Mouse (Mus musculus): ENCODE measurements around the gene Epb41l4b.

The Epb41l4b gene

DNA sequence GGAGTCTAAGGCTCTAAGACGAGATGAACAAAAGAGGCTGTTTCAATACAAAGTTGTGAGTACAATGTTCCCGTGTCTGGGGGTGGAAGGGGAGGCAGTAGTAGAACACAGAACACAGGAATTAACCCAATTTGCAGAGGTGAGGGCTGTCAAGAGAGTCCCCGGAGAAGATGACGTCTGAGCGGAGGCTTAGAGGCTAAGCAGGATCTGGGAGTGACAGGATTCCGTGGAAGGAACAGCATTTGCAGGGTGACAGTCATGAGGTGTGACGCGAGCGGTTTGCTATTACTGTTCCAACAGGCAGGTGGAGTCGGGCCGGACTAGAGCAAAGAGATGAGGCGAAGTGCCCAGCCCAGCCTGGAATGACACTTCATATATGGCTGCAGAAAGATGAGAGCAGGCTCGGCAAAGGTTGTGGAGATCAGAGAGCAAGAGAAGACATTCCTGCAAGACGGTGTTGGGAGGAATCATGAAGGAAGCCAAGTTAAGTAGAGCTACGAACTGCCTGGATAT lies 82.9 kb downstream of the Epb41l4b start:
- DNase-seq: no peak

DNA sequence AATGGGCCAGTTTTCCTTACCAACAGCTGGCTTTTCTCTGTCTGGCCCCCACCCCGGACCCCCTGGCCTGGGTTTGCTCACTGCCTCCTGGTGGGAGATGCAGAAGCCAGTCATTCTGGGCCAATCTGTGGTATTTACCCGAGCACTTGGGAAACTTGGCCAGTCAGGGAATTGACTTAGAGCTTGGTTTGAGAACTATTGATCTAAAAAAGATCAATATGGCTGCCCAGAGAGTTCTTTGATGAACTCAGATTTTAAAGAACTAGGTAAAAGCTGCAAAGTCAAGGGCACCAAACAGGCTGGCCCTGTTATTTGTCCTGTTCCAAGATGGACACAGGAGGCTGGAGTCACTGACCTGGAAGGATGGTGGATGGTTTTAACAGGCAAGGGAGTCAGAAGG lies 84.6 kb downstream of the Epb41l4b start:
- no peak for DNase-seq

DNA sequence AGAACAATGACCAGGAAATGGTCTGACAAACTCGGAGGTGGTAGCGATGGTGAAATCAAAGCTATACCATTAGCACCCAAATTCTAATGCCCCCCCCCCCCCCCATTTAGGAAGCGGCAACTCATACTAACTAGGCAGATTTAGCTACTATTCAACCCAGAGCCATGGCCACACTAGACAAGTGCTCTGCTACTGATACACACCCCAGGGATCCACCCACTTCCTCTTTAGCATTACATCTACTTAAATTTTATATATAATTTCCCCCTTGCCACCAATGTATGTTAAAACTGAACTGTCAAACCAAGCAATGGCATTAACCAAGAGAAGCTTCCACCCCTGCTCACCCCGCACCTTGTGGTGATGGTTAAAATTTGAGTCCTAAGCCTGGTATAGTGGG lies 85.6 kb downstream of the Epb41l4b start:
- DNase-seq: no peak

DNA sequence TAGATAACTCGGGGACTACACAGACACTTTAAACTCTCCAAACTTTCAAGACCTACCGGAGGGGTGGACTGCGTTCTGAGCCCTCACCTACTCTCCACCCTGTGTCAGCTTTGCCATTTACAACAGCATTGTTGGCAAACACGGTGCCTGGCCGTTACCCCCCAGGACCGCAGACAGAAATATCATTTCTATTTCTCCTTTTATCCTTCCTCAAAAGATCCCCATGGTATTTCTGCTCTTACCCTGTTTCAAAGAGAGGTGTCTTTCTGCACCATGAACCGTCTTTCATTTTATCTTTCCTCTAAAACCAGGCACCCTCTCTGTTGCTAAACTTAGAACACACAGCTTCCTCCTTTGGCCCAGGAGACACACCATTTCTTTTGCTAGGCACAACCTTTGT lies 87.6 kb downstream of the Epb41l4b start:
- peak; percentile 22 for DNase-seq

DNA sequence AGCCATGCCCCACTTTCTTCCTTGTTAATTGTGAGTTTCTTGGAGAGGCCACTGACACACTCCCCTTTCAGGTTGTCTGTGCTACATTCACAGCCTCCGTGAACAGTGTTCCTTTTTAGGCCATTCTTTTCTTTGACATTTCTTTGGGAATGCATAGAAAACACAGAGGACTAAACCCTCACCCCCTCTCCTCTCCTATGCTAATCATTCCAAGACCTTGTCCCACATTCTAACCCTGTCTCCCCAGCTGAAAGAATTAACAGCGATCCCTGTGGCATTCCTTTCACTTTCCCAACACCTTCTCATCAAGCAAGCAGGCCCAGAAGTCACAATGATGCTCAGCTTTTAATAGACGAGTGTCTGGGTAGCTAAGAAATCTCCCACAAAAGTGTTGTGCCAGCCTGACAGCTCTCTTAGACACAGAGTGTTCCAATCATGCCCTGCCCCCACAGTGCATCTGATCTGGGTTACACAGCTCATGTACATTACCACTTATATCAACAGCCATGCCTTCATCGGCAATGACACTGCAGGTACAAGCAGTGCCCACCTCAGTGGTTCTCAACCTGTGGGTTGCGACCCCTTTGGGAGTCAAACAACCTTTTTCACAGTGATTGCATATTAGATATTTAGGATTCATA lies 93.8 kb downstream of the Epb41l4b start:
- DNase-seq: no peak

DNA sequence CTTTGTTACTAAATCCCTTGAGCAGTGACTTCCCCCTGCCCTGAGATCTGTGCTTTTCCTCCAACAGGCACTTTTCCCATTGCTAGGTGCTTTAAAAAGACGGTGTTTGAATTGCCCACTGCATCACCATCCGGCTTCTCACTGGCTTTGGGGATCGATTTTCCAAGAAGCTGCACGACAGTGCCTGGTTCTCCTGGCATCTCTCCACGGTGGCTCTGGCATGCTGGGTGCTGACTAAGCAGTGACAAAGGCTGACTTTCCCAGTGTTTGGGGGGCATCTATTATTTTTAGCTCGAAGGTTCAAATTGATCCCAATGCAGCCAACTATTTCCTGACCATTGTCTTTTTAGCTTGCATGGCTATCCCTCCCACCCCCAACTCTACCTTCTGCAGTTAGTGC lies 94.7 kb downstream of the Epb41l4b start:
- DNase-seq: no peak

DNA sequence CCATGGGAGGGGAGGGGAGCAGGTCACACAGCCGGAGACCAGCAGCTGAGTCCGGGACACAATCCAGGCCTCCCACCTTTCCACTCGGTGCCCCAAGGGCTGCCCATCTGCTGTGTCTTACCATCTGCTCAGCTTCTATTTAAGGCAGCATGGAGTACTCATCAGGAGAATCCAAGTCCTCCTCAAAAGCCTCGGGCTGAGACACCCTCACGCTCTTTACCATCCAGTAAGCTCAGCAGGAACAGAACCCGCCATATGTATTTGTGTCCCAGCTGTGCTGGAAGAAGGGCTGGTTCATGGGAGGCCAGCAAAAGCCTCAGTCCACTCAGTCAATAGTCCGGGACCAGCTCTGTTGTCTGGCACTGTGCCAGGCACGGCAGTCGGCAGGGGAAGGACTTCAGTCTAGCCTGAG lies 97.1 kb downstream of the Epb41l4b start:
- no peak for DNase-seq

DNA sequence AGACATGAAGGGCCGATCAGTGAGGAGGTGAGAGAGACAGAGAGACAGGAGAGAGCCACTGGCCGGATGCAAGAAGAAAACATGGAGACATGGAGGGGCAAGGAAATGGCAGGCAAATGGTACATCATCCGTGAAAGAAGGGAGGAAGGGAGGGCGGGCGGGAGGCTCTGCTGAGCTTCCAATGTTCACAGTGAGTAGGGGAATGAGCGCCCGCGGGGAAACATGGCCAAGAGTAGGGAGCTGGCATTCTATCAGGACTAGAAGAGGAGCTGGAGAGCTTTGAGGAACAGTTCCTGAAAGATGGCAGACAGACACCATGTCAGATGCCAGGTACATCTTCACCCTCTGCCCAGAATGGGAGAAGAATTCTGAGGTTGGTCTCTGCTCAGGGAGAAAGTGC lies 99.6 kb downstream of the Epb41l4b start:
- no peak for DNase-seq

DNA sequence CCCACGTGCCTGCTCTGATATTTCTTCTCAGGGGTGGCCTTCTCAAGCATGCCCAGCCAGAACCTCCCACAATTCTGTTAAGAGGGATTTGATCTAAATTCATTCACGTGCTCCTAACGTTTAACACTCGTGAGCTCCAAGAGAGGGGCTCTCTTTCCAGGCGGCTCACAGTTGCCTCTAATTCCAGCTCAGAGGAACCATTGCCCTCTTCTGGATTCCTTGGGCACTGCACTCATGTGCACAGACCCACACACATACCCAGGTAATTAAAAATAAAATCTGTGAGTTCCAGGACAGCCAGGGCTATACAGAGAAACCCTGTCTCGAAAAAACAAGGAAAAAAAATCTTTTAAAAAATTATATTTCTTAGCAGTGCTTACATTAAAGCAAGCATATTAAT lies 101.6 kb downstream of the Epb41l4b start:
- DNase-seq: no peak

DNA sequence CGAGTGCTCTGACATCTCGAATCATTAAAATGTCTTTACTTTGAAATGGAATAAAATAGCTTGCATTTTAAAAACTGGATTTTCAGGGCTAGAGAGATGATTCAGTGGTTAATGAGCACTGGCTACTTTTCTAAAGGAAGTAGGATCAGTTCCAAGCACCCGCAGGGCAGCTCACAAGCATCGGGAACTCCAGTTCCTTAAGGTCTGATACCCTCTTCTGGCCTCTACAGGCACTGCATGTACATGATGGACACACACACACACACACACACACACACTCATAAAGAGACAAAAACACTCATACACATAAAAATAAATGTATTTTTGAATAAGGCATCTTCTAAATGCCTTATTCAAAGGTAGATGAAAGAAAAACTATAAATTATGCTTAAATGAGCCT lies 102.0 kb downstream of the Epb41l4b start:
- DNase-seq: no peak

DNA sequence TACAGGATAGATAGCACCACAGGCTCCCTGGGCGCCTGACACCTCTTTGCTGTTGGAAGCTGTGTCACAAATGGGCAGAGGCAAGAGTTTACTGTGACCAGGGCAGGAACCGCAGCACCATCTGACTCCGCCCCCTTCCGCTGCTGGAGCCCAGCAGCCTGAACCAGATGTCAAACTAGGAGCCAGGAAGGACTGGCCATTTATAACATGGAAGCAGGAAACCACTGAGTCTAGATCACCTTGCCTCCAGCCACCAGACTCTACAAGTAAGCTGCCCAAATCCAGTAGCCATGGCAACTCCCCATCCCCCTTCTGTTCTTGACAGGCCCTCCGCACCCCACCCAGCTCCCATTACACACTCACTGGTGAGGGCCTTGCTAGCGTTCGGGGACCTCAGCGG lies 102.8 kb downstream of the Epb41l4b start:
- DNase-seq: no peak

DNA sequence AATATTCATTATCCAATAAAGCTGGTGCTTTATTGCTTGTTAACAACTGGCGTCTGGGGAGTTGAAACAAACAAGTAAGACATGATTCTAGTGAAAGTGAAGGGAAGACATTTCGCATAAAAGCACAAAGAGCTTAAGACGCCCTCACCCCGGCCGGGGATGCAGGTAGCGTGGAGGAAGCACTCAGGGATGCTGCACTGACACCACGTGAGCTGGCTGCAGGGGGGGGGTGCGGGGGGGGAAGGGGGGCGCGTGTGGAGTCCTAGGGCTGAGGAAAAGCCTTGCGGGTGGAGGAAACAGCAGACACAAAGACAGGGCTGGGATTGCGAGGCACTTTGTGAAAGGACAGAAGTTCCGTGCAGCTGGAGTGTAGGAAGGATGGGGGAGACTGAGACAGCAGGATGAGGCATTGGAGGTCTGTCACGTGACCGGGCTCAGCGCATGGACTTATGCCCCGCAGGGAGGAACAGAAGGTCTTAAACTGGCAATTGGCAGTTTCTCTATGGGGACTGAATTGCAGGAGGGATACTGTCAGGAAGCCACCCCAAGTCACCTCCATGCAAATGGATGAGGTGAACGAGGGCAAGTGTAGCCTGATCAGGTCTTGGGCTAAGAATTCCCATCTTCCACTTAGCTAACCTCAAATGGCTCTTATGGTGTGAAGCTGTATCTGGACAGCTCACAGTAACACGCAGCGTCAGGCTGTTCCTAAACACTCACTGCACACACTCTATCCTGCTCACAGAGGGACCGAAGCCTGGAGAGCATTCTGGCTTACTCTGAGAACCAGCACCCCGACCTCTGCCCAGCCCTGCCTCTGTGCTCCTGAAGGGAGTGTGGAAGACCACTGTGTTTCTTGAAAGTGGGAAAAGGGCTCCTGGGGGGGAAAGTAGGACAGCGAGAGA lies 103.9 kb downstream of the Epb41l4b start:
- DNase-seq: no peak

DNA sequence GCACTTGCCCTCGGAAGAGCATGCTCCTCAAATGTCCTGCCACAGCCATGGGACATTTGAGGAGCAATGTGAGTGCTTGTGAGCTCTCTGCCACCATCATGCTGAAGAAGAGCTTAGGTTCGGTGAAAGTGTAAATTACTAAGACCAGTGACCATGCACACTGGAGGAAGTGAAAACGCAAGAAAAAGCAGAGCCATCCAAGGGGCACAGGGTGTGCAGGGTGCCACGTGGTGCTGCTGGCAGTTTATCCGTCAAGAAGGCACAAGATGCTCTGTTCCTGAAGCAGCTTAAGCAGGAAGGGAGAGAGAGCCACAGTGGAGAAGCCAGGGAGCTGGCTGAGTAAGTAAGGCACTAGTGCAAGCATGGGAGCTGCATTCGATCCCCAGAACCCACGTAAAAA lies 105.7 kb downstream of the Epb41l4b start:
- no peak for DNase-seq

DNA sequence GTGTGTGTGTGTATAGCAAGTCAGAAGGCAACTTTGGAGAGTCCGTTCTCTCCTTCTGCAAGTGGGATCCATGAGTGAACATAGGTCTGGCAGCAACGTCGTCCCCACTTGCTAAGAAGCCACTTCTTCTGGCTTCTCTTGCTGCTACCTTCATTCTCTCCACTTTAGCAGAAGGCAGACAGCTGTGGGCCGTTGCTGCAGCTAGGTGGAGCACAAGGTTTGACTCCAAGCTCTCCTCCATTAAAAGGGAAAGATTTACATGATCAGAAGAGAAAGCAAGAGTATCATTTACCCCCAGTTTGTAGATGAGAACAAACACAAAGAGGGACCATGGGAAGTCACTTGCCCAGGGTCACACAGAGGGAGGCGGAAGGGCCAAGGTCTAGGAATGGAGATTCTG lies 109.1 kb downstream of the Epb41l4b start:
- DNase-seq: no peak

DNA sequence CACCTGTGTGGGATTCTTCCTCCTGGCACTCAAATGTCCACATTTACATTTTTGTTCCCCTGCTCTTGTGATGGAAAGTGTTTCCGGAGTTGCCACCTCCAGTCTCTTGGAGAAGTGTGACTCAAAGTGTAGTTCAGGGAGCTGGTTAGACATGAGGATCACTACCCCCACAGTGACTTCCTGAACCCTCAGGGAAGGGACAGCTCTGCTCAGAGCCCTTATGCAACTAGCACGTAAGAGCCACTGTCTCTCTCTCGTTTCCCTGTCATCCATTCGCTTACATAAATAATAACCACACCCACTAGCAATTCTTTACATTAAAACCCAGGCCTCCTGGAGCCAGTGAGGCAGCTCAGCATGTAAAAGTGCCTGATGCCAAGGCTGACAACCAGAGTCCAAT lies 111.8 kb downstream of the Epb41l4b start:
- DNase-seq: no peak

DNA sequence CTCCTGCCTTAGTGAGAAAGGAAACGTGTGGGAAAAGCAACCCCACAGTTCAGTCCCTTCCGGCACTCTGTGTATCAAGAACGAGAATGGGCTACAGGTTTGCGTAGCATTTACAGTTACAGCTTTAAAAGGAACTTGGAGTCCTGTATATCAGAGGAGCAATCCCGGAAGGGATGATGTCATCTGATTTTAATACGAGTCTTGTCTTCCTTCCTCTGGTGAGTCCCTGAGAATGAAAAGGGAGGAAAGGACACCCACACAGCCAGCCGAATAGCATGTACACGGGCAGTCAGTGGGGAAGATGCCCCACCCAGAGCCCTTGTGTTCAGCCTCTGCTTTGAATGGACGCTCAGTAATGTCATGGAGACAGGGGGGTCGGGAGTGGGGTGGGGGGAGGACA lies 115.3 kb downstream of the Epb41l4b start:
- no peak for DNase-seq

DNA sequence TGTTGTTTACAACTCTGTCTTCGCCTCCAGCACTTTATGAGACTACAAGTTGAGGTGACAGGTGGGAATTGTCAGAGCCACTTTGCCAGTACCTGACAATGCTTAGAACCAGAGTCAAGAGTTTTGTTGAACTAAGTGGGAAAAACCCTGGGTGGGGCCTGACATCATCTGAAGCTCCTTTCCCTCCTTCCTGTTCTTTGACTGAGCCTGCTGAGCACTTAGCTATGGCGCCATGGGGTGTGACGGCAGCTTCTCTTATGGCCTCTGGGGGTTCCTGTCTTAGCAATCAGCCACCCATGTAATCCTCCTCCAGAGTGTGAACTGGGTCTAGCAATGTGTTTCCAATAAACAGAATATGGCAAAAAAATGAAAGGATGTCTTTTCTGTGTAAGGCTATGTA lies 119.7 kb downstream of the Epb41l4b start:
- no peak for DNase-seq

DNA sequence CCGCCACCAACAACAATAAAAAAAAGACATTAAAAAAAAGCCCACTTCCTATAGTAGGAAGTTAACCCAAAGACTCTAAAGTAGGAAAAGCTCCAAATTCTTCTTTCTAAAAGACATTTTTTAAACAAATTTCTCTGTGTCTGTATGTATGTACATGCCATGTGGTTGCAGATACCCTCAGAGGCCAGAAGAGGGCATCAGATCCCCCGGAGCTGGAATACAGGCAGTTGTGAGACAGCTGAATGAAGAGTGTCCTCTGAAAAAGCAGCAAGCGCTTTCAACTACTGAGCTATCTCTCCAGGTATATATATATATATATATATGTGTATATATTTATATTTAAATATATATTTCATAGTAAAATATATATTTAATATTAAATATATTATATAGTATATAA lies 121.9 kb downstream of the Epb41l4b start:
- DNase-seq: no peak

DNA sequence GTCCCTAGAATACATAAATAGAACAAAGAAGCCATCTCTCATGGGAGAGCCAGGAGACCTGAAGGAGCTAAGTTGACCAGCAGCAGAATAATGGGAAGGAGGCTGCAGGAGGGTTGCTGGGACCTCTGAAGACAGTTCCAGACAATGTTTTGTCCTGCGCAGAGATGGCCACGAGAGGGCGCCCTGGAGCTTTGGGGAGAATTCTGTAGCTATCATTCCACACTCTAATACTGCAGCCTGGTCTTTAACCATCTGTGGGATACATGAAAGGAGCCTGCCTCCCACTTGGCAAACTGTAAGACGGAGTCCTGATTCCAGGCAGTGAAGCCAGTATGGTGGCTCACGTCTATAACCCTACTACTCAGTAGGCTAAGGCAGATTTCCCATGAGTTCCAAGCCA lies 126.0 kb downstream of the Epb41l4b start:
- DNase-seq: peak; percentile 90

DNA sequence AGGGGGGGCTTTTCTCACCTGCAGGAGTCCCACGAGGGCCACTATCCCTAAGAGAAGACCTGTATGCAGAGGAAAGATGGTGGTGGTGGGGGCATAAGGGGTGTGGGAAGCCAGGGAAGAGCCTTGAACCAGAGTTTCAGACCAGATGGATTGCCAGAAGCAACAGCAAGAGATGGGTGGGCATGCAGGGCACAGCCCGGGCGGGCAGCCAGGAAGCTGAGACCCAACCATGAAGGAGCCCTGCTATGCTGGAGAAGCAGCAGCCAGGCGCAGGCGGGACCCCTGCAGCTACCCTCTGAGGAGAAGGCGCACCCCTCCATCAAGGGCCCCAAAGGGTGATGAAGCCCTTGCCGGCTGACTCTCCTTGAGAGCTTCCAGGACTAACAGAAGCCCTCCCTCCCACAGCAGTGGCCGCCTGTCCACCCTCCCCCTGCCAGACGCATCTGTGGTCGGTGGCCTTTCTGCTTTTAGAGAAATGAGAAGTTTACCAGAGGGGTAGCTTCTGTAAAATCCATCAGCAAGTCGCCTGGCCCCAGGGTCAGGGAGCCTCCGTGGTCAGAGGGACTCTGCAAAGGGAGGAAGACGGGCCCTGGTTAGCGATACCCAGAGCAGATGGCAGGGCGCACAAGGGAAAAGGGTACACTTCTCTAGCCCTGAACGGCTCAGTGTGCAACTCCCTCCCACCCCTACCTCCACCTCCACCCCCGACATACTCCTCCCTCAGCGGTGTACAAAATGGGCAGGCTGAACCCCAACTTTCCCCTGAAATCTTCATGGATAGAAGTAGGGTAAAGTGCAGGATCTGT lies 126.7 kb downstream of the Epb41l4b start:
- DNase-seq: no peak

DNA sequence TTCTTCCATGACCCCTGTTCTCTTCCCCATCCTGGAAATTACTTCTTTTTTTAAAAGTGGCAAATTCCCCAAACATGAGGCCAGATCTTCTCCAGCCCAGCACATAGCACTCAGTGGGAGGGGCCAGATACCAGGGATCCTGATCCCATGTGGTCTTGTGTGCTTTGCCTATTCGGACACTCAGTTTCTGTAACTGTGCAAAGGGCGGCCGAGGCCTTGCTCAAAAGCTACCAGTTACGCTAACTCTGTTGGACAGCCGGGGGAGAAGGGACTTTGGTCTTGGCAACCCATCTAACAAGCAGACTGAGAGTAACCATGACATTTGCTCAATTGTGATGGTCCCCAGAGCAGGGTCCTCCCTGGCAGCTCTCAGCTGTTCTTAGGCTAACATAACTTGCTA lies 128.2 kb downstream of the Epb41l4b start:
- no peak for DNase-seq

DNA sequence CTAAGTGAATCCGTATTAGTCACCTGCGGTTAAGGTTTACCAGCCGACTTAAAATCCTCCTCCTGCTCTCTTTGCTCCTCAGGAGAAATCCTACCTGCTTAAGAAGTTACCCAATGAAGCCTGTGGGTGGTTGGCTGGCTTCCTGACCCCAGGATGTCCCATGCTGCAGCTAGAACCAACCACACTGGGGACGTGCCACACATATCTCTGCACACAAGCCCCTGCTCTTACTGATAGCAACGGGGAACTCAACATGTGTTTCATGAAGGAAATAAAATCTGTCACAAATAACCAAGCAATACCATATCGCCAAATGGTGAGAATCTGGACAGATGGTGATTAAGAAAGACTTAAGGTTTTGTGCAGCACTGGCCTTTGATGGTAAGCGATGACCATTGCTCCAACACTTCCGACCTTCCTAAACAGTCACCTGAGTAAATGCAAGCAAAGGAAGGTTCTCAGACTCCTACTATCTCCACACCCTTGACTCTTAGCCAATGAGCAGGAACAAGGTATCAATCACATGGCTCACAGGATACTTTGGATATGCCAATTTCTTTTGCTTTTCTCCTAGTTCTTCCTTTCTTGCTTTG lies 131.7 kb downstream of the Epb41l4b start:
- DNase-seq: no peak

DNA sequence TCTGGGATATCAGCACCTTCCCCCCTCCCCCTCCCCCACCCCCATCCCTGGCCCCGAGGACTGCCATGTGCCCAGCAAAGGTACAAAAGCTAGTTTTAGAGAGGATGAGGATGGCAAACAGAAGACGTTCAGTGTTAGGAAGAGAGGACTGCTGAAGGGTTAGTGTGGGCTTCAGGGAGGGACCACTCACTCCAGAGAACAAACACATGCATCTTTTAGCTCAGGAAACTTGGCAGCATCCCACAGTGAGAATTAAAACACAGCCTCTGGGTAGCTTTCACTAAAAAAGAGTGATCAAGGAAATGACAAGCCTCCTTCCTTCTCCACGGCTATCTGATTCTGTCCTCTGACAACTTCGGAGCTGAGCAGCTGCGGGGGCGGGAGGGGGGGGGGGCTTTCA lies 132.3 kb downstream of the Epb41l4b start:
- no peak for DNase-seq
